Mouse (Mus musculus) MEL-GATA-1-ER (cell line): ENCODE measurements at regions not wholly inside any gene's neighbourhood (a gene's known extent, or its start where the extent isn't known, plus 50 kb on each side); places are given as distances from the start of the nearest gene placed in this dataset.

Experiments used
- DNase-seq: peaks from one replicate; pipeline ENCODE4 v3.0.0-alpha.2; 2012; ENCODE audit warnings: low read depth; ENCODE audit errors: extremely low read depth

DNA sequence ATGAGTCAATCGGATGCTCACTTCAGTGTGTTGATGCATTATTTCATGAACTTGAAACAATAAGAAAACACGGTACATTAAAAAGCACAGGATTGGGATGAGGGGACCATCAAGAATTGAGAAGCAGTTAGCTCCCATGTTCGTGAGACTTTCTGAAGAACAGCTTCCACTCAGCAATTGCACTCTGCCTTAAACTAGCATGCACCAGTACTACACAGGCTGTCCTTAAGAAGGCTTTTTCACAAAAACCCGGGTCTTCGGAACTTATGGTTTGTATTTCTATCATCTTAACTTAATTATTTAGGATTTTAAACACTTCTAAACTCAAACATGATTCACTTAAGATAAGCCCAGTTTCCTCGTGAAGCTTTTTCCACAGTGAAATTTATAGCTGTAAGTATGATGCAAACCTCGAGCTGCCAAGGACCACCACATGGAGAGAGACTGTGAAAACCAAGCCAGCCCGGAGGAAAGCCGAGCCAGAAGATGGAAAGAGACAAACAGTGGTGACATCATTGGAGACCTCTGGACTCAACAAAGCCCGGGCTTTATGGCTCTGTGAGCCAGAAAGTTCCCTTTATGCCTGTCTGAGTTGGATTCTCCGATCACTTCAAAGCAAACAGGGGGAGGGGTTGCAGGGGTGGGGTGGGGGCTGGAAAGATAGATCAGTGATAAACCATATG, 162.7 kb upstream of the Atp2b1 start:
- DNase-seq = no peak

DNA sequence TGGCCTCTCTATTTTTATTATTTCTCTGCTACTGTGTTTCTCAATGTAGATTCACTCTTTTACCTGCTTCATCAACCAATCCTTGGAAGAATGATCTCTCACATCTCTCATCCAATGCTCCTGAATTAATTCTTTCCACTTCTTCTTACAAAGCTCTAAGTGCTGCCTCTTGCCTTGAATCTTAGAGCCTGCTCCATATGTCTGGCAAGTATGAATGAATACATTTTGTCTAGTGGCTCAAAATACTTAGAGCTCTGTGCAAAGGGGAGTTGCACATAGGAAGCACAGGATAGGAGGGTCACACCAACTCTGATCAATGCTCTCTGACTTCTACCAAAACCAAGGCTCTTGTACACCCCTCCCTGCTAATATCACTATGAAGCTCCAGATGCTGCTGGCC, 153.1 kb upstream of the Atp2b1 start:
- DNase-seq = no peak

- DNase-seq = no peak
These were observed 148.3 kb upstream of the Atp2b1 start for GRCm38 (mm10) chr10:98765786-98766419.

DNA sequence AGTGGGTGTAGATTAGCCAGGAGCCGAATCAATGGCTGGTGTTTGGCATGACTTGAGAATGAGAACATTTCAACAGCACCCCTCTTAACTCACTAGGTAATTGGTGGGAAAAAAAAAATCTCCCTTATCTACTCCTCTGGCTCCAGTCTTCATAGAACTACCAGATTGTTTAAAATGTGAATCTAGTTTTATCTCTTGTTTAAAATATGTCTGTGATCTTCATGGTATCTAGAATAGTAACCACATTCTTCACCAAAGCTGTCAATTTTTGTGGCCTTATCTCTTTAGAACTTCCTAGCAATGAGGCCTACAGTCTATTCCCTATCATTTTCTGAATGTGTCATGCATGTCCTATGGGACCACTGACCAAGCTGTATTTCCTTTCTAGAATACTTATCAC, 134.4 kb upstream of the Atp2b1 start:
- DNase-seq = no peak

DNA sequence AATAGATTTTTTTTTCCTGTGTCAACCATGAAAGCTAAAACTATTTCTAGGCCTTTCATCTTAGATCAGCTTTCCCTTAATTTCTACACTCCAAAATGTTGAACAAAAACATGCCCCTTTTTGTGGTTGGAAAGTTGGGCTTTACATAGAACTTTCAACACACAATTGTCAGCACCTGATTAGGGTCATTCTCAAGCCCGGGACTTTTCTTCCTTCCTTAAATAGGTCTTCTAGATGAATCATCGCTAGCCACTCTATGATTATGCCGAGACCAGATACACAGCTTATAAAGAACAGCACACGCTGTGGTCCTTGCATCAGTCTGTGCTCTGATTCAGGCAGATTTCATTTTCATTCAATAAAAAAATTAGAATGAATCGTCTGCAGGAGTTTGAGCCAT, 133.3 kb upstream of the Atp2b1 start:
- no peak for DNase-seq

DNA sequence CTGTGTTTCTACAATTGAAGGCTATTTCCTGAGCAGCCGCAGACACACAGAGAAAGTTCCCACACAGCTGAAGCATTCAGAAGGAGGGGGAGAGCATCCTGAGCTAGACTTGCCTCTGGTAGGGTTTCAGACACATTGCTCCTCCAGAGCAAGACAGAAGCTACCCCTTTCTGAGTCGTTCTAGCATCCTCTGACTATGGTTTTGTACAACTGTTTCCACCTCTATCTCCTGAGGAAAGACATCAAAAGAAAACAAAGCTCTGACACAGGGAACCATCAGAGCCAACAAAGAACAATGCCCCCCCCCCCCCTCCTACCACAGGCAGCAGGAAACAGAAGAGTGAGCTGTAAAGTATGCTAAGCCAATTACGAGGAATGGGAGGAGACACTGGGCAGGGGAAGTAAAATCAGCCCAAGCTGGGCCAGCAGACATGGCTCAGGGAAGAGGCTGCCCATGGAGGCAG, 132.3 kb upstream of the Atp2b1 start:
- no peak for DNase-seq

DNA sequence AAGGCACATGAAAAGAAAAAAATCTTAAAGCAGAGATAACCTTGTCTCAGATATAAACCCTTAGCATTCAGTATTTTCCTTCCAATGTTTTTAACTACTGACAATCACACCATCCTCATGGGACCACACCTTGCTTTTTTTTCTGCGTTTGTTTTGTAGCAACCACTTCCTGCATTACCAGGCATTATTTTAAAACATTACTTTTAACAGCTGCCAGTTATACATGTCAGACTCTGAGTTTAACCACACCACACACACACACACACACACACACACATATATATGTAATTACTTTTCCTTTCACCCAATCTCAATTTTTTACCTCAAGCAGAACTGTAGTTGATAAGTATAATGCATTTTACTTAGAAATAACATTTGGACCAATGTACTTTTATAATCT, 128.8 kb upstream of the Atp2b1 start:
- DNase-seq = no peak

DNA sequence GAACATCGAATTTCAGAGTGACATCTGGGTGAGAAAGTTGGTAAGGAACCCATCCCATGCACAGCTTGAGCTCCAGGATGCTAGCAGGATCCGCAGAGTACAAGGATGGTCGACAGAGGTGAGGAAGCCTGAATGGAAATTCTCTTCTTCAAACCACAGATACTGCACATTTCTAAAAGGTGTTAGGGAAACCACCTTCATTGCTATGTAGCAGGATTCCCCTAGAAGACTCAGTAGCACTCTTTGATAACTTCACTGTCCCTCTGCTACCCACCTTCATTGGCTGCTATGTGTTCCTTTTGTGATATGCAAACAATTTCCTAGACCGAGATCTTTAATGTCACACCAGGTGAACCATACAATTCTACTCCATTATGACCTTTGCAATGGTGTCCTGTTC, 128.1 kb upstream of the Atp2b1 start:
- no peak for DNase-seq

GRCm38 (mm10) chr10:98789763-98790162, 124.4 kb upstream of the Atp2b1 start:
- no peak for DNase-seq

GRCm38 (mm10) chr10:98790456-98790855, 123.8 kb upstream of the Atp2b1 start:
- DNase-seq = no peak

GRCm38 (mm10) chr10:98792019-98792741, 122.0 kb upstream of the Atp2b1 start:
- peak; percentile 36 for DNase-seq

DNA sequence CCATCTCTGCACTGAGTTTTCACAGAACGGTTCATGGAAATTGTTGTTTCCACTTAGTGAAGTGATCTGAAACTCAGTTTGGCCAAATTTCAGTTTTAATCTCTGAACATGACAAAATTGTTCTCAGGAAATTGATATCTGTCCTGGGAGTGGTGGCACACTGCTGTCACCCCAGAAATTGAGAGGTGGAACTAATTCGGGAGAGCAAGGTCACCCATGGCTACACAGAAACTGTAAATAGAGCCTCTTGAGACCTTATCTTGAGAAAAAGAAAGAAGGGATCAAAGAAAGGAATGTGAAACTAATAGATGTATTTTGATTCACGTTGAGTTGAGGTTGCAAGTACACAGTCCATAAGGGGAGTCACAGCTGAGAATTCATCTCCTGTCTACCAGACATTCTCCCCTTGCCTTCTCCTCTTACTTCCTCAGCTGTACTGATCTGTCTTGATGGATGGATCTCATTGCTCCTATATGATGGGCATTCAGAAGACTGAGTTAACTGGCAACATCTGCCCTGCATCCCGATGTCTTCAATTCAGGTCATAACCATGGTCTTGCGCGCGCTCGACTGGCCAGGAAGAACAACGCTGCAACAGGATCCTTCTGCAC, 120.2 kb upstream of the Atp2b1 start:
- DNase-seq = no peak

GRCm38 (mm10) chr10:98796016-98796415, 118.2 kb upstream of the Atp2b1 start:
- no peak for DNase-seq

- DNase-seq = no peak
These were observed 115.4 kb upstream of the Atp2b1 start for GRCm38 (mm10) chr10:98798634-98799415.

DNA sequence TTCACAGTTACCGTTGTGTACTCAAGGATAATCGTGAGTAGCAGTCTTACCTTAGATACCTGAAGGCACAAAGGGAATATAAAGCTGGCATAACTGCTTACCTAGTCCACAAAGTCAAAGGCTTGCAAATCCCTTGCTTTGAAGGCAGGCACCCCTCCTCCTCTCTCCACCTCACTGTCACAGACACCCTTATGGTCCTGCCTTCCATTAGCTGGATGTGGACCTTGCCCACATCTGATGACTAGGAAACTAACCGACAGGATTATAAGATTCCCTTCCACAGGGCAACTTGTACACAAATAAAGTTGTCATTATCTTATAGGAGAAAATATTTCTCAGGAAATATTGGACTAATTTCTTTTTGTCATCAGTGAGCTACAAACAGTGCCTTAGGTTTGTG, 114.4 kb upstream of the Atp2b1 start:
- DNase-seq = no peak

- DNase-seq = no peak
These were observed 113.3 kb upstream of the Atp2b1 start for GRCm38 (mm10) chr10:98800949-98801348.

DNA sequence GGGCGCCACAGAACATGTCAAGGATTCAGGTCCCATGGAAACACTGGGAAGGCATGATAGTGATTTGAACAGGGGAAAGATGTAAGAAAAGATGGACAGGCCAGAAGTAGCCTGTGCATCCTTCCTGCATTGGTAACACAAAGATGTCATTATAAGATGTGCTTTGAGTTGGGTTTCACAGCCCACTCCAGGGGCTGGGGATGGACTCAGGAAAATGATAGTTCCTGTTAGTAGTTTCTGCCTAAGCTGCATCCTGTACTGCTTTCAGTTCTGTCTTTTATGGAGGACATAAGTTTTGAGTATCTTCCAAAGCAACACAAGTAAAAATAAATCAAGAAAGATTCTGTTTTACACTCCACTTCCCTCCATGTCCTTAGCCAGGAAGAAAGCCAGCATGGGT, 109.2 kb upstream of the Atp2b1 start:
- no peak for DNase-seq

DNA sequence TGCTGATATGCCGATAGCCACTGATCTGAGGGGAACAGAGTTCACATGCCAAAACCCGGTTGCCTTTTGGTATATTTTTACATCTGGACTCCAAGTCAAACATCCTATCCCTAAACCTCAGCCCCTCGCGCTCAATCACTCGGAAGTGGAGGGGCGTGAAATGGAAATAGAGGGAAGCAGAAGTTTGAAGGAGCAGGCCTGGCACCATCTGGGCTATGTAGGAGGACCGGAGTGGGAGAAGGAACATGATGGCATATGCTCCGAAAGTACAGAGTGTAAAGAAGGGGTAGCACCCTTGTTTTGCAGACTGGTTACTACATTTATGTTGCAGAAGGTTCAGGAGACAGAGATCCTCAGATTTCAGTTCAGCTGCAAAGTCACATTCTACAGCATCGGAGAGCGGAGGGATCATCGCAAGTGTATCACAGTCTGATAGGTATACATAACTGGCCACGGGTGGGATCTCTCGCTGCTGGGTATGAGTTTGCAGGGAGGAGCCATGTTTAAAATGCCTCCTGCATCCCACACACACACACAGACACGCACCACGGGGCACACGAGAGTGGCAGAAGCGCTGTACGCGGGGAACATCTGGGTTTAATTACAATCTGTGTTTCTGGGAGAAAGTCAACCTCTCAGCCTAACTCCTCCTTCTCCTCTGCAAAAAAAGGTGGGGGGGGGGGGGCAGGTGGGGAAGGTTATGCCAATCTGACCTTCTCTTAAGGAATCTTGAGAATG, 107.2 kb upstream of the Atp2b1 start:
- DNase-seq = no peak

- DNase-seq = no peak
These were observed 105.6 kb upstream of the Atp2b1 start for GRCm38 (mm10) chr10:98808644-98809043.

DNA sequence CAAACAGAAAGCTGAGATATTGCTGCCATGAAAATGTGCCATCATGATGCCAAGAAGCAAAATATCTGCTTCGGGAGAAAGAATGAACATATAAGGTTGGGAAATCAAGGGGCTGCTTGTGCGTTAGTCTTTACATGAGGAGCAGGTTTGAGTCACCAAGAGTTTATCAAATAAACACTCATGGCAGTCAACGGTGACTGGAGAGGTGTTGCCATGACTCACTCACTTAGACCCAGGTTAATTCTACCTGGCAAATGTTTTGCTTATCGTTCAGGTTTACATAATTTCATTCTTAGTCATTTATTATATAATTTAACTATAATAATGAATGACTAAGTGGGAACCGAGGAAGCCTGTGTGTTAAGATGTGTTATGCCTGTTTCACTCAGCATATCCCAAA, 85.2 kb upstream of the Atp2b1 start:
- DNase-seq = no peak

GRCm38 (mm10) chr10:98831488-98831887, 82.7 kb upstream of the Atp2b1 start:
- no peak for DNase-seq
